Mouse (Mus musculus) lung, postnatal 36 days (tissue): ENCODE results near the gene Hist1h4b.
"Not testable (repeated sequence)": the region's sequence is repeated elsewhere in the genome, so short reads cannot be mapped to it uniquely, and the experiment has no call there.

ENCODE experiments used
- DNase-seq: peaks from one replicate; pipeline ENCODE4 v3.0.0; 2022; ENCODE audit warnings: mixed read lengths

The Hist1h4b gene

DNA sequence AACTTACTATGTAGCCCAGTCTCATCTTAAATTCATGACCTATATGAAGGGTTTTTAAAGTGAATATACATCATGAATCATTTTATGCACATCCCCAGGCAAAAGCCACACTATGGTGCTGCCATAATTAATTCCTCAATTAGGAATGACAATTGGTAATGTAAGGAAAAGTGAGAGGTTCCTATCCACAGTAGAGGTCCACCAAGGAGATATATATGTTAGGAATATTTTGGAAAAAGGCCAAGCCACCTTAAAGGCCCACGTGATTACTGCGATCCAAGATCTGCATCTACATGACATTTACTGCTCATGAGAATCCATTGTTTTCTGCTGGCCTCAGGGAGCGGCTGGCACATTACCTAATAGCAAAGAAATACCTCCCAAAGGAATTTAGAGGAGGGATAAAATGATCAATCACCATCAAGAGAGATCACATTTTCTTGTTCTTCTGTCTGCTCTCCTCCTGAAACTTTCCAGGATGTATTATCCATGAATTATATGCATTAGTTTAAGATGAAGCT, 2.5 kb downstream of the Hist1h4b start:
- DNase-seq = no peak

DNA sequence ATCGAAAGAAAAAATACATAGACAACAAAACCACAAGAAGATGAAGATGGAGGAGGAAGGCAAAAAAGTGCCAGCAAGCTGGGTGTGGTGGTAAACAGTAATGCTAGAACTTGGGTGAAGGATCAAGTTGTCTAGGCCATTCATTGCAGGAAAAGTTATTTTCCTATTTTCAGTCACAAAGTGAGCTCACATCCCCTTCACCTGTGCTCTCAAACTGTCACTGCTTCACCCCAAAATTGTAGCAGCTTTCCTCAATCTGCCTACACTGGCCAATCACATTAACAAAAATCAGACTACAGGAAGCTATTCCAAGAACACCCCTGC, 3.1 kb downstream of the Hist1h4b start:
- DNase-seq = no peak

DNA sequence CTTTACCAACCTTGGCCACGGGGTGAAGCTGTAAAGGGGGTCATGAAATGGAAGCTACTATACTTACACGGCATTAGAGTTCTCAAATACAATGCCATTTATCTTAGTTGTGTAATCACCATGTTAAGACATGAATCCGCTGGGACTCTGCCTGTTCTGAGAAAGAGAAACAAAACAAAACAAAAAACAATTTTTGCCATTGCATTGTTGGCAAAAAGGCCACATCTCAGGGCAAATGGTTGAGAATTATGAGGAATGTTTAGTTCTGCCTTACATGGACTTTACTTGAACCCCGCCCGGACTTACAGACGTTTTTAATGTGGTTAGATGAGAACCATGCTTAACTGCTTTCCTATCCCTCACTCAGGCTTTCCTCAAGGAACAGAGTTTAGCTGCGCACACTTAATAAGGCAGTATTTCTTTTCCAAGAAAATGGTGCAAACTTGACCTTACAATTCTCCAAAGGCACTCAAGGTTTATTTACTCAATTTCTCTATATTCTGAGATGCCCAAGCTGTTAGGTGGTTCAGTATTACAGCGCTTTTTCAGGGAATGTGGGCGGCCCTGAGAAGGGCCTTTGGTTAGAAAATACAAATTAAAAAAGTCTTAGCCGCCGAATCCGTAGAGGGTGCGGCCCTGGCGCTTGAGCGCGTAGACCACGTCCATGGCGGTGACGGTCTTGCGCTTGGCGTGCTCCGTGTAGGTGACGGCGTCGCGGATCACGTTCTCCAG, 3.6 kb downstream of the Hist1h4b start:
- no peak for DNase-seq

DNA sequence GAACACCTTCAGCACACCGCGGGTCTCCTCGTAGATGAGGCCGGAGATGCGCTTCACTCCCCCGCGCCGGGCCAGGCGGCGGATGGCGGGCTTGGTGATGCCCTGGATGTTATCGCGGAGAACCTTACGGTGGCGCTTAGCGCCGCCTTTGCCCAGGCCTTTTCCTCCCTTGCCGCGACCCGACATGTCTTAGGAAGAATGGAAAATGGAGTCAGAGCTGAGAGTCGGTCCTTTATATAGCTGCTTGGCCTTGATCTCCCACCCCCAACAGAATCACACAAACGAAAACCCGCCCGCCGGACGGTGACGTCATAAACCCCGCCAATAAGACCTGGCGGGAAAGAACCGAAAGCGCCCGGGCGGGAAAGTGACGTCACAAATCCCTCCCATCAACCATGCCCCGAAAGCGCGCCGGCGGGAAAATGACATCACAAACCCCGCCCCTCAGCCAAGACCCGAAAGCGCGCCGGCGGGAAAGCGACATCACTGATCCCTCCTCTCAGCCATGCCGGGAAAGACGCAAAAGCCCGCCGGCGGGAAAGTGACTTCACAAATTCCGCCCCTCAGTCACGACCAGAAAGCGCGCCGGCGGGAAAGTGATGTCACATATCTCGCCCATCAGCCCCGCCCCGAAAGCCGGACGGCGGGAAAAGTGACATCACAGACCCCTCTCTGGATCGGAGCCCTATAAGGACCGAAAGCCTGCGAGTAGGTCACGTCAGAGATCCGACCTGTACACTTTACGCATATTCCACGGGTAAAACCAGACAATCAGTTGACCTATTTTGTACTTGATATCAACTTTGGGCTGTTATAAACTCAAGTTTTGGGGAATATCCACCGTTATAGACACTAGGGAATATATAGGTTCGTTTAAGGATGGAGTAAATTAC, 4.4 kb downstream of the Hist1h4b start, which contains the start of gene Hist1h4a:
Gene Hist1h4a (minus strand): TSS at position 259 of the 893 bp plus-strand sequence.
- peak; percentile 99 for DNase-seq

DNA sequence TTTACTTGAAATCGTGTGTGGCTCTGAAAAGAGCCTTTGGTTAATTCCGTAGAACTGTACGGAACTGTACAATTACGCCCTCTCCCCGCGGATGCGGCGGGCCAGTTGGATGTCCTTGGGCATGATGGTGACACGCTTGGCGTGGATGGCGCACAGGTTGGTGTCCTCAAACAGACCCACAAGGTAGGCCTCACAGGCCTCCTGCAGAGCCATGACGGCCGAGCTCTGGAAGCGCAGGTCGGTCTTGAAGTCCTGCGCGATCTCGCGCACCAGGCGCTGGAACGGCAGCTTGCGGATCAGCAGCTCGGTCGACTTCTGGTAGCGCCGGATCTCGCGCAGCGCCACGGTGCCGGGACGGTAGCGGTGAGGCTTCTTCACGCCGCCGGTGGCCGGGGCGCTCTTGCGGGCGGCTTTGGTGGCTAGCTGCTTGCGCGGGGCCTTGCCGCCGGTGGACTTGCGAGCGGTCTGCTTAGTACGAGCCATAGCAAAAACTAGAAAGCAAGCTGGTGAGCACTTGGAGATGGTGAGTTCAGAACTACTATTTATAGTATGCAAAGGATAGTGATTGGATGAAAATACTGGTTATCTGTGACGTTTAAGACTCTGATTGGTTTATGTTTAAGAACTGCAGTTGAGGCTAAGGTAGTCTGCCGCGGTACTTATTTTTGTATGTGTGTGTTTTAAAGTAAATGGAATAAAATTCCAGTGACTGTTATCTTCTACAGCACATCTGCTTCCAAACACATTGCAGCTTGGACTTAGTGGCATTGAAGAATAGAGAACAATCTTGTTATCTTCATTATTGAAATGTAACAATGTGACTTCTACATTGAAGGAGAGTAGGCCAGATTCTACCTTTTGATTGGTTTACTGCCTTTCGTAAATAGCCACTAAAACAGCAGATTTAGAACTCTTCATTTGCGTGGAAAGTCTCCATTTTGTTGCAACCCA, 5.3 kb downstream of the Hist1h4b start, which contains the start of gene Hist1h3a:
Gene Hist1h3a (minus strand): TSS at position 516 of the 951 bp plus-strand sequence.
- DNase-seq = peak; percentile 71

DNA sequence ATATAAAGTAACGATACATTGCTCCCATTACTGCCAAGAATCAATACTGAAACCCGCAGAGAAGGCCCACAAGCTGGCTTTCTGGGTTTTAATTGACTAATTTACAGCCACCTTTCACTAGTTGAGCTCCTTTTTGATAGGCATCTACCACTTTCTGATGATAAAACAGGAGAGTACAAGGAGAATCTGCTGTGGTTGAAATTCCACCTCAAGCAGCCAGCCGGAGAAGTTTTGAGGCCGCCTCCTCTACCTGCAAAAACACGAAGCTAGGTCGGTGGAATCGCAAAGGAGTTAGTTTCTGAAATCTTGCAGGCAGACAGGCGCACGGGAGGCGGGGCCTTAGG, 6.4 kb downstream of the Hist1h4b start:
- no peak for DNase-seq

DNA sequence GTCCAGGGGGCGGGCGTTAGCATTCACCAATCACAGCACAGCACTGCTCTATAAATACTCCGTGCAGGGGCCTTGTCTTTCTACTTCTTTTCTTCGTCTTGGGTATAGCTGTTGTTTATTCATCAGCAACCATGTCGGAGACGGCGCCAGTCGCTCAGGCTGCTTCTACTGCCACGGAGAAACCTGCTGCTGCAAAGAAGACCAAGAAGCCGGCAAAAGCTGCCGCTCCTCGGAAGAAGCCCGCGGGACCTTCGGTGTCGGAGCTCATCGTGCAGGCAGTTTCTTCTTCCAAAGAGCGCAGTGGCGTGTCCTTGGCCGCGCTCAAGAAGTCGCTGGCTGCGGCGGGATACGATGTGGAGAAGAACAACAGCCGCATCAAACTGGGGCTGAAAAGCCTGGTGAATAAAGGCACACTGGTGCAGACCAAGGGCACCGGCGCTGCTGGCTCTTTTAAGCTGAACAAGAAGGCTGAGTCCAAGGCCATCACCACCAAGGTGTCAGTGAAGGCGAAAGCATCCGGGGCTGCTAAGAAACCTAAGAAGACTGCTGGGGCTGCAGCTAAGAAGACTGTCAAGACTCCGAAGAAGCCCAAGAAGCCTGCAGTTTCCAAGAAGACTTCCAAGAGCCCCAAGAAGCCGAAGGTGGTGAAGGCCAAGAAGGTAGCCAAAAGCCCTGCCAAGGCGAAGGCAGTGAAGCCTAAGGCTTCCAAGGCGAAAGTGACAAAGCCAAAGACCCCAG, 6.9 kb downstream of the Hist1h4b start, which contains the start of gene Hist1h1a:
Gene Hist1h1a (plus strand): TSS at position 81 of the 738 bp plus-strand sequence.
- DNase-seq = peak; percentile 92

DNA sequence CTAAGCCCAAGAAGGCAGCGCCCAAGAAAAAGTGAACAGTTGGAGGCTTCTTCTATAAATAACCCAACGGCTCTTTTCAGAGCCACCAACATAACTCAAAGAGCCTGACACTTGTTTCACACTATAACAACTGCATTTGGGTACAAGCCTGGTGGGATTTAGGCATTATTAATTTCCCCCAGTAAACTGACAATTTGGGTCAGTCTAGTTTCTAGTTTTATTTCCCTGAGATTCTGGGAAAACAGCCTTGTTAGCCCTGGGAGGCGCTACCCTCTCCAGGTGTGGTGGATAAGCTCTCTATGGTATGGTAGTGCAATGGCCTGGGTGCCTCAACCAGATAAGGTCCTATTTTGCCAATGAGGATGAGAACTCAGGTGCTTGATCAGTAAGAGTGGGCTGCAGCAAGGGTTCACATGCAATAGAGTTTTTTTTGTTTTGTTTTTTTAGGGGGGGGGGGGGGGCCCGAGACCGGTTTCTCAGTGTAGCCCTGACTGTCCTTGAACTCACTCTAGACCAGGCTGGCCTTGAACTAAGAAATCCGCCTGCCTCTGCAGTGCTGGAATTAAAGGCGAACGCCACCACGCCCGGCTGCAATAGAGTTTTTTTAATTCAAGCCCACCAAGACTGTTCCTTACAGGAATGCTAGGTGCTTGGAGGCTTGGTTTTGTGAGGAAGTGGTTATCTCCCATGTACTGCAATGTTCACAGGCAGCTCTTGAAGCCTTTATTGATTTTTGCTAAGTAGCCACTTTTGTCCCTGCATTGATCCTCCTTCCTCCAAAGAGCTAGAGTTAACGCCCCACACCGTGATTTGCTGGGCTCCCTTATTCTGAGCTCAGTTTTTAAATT, 7.7 kb downstream of the Hist1h4b start:
- no peak for DNase-seq

DNA sequence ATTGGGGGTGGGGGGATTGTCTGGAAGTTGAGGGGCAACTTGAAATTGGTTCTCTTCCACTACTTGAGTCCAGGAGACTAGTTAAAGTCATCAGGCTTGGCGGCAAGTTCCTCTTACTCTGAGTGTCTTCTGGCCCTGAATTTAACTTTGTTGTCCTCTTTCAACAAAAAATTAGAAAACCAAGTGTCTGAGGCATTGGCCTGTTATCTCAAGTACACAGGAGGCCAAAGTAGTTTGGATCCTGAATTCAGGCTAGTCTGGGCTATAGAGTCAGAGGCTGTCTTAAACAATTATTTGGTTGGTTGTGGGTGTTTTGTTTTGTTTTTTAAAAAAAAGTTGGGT, 8.3 kb downstream of the Hist1h4b start:
- no peak for DNase-seq

DNA sequence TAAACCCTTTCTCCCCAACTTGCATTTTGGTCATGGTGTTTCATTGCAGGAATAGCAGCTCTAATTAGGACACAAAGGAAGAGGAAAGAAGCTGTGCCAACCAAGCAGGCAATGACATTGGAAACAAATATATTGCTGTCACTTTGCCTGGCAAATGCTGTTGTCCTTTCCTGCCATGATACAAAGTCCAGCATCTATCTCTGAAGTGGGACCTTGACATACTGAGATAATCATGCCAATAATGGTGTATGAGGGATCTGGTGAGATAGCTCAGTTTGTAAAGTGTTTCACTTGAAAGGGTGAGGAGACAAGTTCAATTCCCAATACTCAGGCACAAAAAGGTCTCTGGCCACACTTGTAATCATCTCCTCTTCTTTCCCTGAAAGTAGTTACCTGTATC, 10.0 kb downstream of the Hist1h4b start:
- DNase-seq = no peak

DNA sequence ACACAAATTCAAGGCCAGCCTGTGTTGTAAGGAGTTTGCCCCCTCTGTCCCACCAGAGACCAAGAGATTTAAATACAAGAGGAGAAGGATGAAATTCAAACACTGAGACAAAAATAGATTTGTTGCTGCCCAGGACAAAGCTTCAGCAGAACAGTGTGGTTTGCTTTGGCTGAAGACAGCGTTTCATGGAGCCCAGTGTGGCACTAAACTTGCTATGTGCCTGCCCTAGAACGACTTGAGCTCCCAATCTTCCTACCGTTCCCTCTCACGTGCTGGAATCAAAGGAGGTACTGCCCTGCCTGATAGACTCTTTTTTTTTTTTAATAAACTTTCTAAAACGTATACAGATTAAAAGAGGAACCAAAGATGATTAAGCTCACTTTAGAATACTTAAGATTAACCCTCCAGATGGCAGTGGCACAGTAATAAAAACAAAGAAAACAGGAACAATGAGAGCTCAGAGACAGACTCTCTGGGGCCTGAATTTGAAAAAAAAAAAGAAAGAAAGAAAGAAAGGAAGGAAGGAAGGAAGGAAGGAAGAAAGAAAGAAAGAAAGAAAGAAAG, 12.1 kb downstream of the Hist1h4b start:
- DNase-seq = no peak

DNA sequence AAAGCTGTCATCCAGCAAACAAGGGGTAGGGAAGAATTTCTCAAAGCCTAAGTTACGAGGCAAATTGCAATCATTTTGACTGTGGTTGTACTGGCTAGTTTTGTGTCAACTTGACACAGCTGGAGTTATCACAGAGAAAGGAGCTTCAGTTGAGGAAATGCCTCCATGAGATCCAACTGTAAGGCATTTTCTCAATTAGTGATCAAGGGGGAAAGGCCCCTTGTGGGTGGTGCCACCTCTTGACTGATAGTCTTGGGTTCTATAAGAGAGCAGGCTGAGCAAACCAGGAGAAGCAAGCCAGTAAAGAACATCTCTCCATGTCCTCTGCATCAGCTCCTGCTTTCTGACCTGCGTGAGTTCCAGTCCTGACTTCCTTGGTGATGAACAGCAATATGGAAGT, 12.8 kb downstream of the Hist1h4b start, which contains the start of gene Trim38:
Gene Trim38 (plus strand): TSS at position 301 of the 400 bp plus-strand sequence.
- not testable (repeated sequence) for DNase-seq

DNA sequence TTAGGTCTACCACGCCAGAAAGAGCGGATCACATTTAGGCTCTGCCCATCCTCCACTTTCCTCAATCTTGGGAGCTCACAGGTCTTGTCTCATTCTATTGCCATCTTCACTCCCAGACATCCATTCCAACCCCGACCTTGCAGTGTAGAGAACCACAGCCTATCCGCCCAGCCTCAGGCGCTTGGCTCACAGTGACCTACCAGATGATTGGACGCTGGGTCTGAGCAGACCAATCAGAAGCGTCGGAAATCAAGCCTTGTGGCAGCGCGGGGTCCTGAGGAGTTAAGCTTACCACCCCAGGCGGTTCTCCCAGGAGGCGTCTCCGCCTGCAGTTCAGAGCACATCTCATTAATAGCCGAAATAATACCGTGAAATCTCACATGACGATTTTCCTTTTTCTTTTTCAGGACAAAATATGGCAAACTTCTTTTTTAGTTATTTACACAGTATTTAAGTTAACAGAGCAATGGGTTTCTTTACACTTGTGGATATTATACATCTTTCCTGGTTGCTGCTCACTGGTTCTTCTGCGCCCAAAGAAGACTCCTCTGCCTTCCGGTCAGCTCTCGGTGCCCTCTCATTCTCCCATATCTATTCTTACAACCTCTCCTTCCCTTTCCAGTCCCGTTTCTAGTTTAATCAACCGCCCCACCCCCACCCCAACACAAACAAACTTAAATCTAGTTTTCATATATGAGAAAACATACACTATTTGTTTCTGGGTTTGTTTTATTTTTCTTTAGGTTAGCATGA, 15.9 kb downstream of the Hist1h4b start:
- peak; percentile 35 for DNase-seq

DNA sequence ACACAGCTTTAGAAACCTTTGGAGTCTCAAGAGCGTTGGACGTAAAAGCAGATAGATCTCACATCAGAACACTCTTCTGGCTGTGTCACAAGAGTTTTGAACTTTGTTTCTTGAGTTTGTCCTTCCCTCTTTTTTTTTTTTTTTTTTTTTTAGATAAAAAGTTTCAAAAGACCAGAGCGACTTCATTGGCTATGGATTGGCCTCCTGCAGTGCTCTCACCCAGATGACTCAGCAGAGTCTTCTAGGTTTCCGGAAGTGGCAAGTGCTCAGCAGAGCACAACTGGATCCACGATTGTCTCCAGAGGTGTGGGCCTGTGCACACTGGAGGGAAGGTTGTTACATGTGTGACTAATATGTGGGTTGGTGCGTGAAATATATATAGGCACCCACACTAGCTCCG, 21.5 kb downstream of the Hist1h4b start:
- no peak for DNase-seq

DNA sequence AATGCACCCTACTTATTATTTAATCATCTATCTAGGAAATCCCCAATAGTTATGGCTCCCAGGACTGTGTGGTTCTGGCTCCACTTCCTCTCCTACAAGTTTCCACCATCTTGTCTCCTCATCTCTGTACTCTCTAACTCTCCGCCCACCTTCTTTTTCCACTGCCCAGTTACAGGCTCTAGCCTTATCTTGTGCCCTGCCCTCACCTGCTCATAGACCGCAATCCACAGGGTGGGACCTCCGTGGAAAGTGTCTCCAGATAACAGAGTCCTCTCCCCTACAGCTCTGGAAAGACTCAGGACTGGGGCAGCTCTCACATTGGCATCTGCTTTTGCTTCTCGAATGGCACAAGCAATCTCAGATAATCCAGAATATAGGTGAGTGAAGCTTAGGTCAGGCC, 22.2 kb downstream of the Hist1h4b start:
- DNase-seq = no peak

DNA sequence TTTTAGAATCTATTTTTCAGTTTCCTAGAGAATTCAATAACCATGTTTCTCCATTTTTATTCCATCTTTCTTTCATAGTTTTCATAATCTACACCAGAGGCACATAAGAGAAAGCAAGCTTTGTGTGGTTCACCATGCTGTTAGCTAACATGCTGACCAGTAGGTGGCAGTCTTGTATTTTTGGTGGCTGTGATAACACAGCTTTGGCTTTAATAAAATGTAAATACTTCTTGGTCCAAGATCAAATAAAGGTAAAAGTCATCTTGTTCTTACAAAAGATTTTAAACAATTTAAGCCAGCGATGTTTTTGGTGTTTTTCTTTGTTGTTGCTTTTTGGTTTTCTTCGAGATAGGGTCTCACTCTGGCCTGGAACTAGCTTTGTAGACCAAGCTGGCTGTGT, 35.7 kb downstream of the Hist1h4b start:
- DNase-seq = peak; percentile 79

DNA sequence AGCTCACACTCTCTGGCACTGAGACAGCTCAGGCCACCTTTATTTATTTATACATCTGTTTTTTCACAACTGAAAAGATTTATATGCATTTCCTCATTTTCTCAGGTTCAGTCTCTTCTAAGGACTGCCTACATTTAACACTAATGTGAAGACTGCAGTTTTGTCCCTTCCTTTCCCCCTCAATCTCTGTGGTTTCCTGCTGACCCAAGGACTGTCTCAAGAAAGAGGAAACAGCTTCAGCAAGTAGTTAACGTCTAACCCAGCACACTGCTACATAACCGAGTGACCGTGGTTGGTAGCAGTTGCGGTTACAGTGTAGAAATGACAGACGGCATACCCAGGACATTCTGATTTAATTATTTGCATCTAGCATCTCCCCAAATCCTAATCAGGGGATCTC, 42.6 kb downstream of the Hist1h4b start:
- DNase-seq = peak; percentile 21

DNA sequence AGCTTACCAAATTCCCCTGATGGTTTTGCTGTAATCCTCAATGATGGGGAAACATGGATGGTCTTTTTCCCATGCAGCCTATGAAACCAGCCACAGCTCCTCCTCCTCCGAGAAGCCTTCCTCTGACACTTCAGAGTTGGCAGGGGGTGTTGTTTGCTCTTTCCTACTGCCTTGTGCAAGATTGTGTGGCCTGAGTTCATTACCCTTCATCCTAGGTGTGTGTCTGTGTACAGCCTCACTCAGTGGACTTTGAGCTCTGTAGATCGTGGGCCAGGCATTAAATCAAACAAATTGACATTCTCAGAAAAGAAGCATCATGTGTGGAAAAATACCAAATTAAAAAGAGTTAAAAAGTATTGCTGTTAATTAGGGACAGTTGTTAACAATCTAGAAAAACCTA, 47.7 kb downstream of the Hist1h4b start:
- peak; percentile 6 for DNase-seq

DNA sequence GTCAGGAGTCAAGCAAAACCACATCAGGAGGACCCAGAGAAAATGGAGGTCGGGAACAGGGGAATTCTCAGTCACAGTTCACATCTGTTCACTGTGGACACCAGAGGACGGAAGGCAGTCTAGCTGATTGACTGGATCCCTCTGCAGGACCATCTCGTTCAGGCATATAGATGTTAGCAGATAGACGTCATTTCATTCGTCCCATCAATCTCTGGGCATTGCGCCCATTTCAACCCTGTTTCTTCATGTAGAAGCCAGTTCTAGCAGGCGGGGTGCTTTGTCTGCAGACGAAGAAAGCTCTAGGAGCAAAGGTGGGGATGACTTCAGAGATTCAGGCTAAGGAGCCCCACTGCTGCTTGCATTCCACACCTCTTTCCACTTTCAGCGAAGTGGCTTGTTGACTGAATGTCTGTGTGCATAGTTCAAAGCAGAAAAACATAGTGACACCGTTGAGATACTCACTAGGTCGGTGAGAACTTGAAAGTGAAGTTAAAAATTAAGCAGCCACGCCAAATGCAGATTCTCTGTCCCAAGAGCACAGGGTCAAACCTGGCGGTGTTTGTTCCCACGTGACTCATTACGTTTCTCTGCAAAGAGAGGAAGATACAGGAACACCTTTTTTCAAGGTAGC, 49.7 kb downstream of the Hist1h4b start, which contains the start of gene Slc17a2:
Gene Slc17a2 (plus strand): TSS at position 572 of the 631 bp plus-strand sequence.
- peak; percentile 12 for DNase-seq
